Mouse (Mus musculus): ENCODE data around the gene Palm3. TPM values are rescaled to one million over a fixed set of nuclear protein-coding genes. Genes with fewer than 3 reads are reported as not detected.

The Palm3 gene
- polyA plus RNA-seq, 1 experiment from 2014 or later = 2.7 TPM

DNA sequence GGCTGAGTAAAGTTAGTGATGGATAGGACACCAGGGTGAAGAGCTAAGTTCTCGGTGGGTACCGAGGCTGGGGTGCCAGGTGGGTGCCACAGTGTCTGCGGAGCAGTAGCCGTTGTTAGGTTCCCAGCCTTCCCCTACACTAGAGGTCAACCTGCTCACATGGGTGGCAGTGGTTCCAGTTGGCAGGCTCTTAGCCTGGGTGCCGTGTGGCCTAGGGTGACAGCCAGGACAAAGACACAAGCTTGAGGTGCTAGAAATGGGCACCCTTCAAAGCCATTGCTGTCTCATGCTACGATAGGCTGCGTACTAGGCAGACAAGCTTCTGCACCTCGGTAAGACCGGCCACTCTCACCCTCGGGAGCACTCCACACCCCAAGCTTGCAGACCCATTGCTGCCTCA, 51.0 kb downstream of the Palm3 start:
- H3K36me3 ChIP-seq (ENCODE audit: control insufficient read depth, insufficient read depth) = no peaks in the 10 kb centered on the region
- H3K4me3 ChIP-seq (ENCODE audit: low read length) = no peak overlapping the region
- no peak overlapping the region for H3K27ac ChIP-seq (ENCODE audit: low read length)
- H3K4me2 ChIP-seq (ENCODE audit: low read depth, low read length) = no peak overlapping the region
- no peaks in the 10 kb centered on the region for H3K9me3 ChIP-seq (replicated peaks; ENCODE audit: control insufficient read depth, low read length)
- no peaks in the 10 kb centered on the region for H3K27me3 ChIP-seq (ENCODE audit: control insufficient read depth, insufficient read depth, low read length)
- H3K9ac ChIP-seq (ENCODE audit: low read length) = no peak overlapping the region
- H3K4me1 ChIP-seq (ENCODE audit: control insufficient read depth, insufficient read depth, low read length) = peaks cover 42% of the 10 kb centered on the region
- 87% methylated on average over 10 of the region's 10 CpGs for WGBS
- ATAC-seq (replicated peaks; ENCODE audit: extremely low read depth, insufficient read depth, low FRiP score) = no peak

DNA sequence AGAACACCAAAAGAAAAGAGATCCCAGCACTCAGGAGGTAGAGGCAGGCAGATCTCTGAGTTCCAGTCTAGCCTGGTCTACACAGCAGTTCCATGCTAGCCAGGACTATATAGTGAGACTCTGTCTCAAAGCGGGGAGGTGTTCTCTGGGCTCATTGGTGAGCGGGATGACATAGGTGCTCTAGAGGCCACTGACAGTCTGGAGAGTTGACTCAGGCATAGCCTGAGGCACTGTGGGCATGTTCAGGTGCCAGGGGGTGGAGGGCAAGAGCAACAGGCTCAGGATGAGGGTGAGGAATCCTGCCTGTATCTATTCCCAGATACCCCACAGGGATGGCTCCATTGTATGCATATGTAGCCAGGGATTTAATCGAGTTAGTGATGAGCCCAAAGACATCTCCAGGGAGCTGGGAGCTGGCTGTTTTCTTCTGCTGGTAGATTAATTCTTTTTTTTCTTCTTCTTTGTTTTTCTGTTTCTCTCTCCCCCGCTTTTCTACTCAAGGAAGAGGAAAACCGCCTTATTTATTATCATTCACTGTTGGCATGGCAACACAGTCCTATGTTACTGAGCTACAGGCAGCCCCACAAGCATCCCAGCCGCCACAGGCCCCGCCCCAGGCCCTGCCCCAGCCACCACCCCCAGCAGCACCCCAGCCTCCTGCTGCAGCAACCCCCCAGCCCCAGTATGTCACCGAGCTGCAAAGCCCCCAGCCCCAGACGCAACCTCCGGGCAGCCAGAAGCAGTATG, 52.1 kb downstream of the Palm3 start:
- Histone ChIP-seq H3K36me3 (ENCODE audit: control insufficient read depth, insufficient read depth) (no peaks in the 10 kb centered on the region), H3K4me2 (ENCODE audit: low read depth, low read length) (no peak overlapping the region), H3K9ac (ENCODE audit: low read length) (no peak overlapping the region), H3K27me3 (ENCODE audit: control insufficient read depth, insufficient read depth, low read length) (no peaks in the 10 kb centered on the region), H3K4me3 (ENCODE audit: low read length) (no peak overlapping the region), H3K27ac (ENCODE audit: low read length) (no peak overlapping the region), H3K4me1 (ENCODE audit: control insufficient read depth, insufficient read depth, low read length) (peaks cover 32% of the 10 kb centered on the region), H3K9me3 (replicated peaks; ENCODE audit: control insufficient read depth, low read length) (no peaks in the 10 kb centered on the region)
- ATAC-seq (replicated peaks; ENCODE audit: extremely low read depth, insufficient read depth, low FRiP score) = no peak
- 66% methylated on average over 10 of the region's 10 CpGs for WGBS

DNA sequence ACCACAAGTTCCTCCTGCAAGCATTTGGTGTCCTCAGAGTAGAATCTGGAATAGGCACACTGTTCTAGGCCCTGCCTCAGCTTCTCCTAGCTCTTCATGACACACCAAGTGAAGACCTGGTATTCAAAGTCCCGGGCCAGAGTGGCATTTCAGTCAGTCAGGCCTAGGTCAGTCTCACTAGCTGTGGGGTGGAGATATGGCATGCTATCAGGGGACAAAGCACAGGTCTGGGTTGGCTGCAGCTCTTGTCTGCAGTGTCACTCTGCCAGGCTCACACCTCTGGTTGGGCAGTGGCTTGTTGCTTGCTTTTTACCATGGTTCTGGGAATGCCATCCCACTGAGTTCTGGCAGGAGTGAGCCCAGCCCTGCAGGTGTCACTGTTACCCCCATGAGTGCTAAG, 55.1 kb downstream of the Palm3 start:
- peaks cover 12% of the 10 kb centered on the region for H3K4me1 ChIP-seq (ENCODE audit: control insufficient read depth, insufficient read depth, low read length)
- no peak overlapping the region for H3K27ac ChIP-seq (ENCODE audit: low read length)
- H3K27me3 ChIP-seq (ENCODE audit: control insufficient read depth, insufficient read depth, low read length) = no peaks in the 10 kb centered on the region
- 77% methylated on average over 1 of the region's 1 CpGs for WGBS
- no peak overlapping the region for H3K4me2 ChIP-seq (ENCODE audit: low read depth, low read length)
- no peak overlapping the region for H3K4me3 ChIP-seq (ENCODE audit: low read length)
- no peak overlapping the region for H3K9ac ChIP-seq (ENCODE audit: low read length)
- ATAC-seq (replicated peaks; ENCODE audit: extremely low read depth, insufficient read depth, low FRiP score) = no peak
- peaks cover 9% of the 10 kb centered on the region; the same call in 1 of the 2 replicates for H3K36me3 ChIP-seq (ENCODE audit: control insufficient read depth, insufficient read depth)
- H3K9me3 ChIP-seq (replicated peaks; ENCODE audit: control insufficient read depth, low read length) = no peaks in the 10 kb centered on the region

DNA sequence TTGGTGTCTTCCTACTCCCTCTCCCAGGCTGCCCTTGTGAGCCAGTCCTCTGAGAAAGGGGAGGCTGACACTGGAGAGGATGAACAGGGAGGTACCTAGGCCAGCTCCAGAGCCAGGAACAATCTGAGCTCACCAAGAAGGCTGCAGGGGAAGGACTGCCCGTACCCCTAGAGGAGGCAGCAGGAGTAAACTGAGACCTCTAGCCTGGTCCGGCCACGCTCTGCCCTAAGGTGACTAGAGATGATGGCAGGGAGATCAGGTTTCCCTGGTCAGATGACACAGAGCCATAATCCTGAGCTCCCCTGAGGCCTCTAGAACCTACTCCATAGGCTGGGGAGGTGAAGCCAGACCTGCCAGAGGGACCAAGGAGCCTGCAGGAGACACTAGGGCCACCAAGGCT, 55.6 kb downstream of the Palm3 start:
- ATAC-seq (replicated peaks; ENCODE audit: extremely low read depth, insufficient read depth, low FRiP score) = no peak
- H3K4me1 ChIP-seq (ENCODE audit: control insufficient read depth, insufficient read depth, low read length) = peaks cover 11% of the 10 kb centered on the region
- no peaks in the 10 kb centered on the region for H3K9me3 ChIP-seq (replicated peaks; ENCODE audit: control insufficient read depth, low read length)
- 91% methylated on average over 3 of the region's 3 CpGs for WGBS
- peaks cover 9% of the 10 kb centered on the region; the same call in 1 of the 2 replicates for H3K36me3 ChIP-seq (ENCODE audit: control insufficient read depth, insufficient read depth)
- no peak overlapping the region for H3K4me3 ChIP-seq (ENCODE audit: low read length)
- no peaks in the 10 kb centered on the region for H3K27me3 ChIP-seq (ENCODE audit: control insufficient read depth, insufficient read depth, low read length)
- H3K27ac ChIP-seq (ENCODE audit: low read length) = no peak overlapping the region
- no peak overlapping the region for H3K9ac ChIP-seq (ENCODE audit: low read length)
- H3K4me2 ChIP-seq (ENCODE audit: low read depth, low read length) = no peak overlapping the region

DNA sequence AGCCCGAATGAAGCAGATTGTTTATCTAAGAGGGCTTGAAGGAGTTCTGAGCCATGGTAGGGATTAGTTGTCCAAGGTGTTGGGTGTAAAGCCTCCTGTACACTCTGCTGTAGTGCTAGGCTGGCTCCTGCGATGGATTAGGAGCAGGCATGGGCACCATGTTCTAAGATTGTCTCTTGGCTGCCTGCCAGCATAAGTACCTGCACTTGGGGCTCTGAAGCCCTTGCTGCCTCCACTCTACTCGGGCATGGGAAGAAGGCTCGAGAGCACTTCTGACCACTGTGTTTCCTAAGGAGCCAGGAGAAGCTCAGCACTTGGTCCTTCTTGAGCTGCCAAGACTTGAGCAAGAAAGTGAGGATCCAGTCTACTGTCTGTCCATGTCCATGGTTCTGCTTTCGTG, 57.9 kb downstream of the Palm3 start:
- H3K4me1 ChIP-seq (ENCODE audit: control insufficient read depth, insufficient read depth, low read length) = peaks cover 5% of the 10 kb centered on the region; the same call in 1 of the 2 replicates
- 52% methylated on average over 5 of the region's 5 CpGs for WGBS
- no peak overlapping the region for H3K4me3 ChIP-seq (ENCODE audit: low read length)
- no peak for ATAC-seq (replicated peaks; ENCODE audit: extremely low read depth, insufficient read depth, low FRiP score)
- H3K36me3 ChIP-seq (ENCODE audit: control insufficient read depth, insufficient read depth) = peaks cover 25% of the 10 kb centered on the region
- H3K27me3 ChIP-seq (ENCODE audit: control insufficient read depth, insufficient read depth, low read length) = no peaks in the 10 kb centered on the region
- no peak overlapping the region for H3K4me2 ChIP-seq (ENCODE audit: low read depth, low read length)
- H3K27ac ChIP-seq (ENCODE audit: low read length) = no peak overlapping the region
- no peaks in the 10 kb centered on the region for H3K9me3 ChIP-seq (replicated peaks; ENCODE audit: control insufficient read depth, low read length)
- H3K9ac ChIP-seq (ENCODE audit: low read length) = no peak overlapping the region

MicroRNA genes within 50 kb of the gene (microRNA counts, 519-probe panel; counts per million panel counts)
- not detected for microRNA mmu-miR-1199

Small RNA genes lying within 50 kb of the gene (microRNA-seq; reads per million reads assigned to microRNA genes)
- gene Mir1199 = not detected
- 4.1 reads per million, percentile 15 among the genes with 10 or more reads in this experiment for gene Mir8111

Other genes with a start within 250 kb of the Palm3 start
- gene Adgrl1, start 121.4 kb upstream of the Palm3 start, polyA plus RNA-seq (2015; fragmentation: Nextera tagmentation; extraction: Ambion mirVana) = 8.3 and 8.7 TPM in 2 replicates
- 1.0 and 1.2 TPM in 2 replicates for gene Gm10644, start 66.3 kb upstream of the Palm3 start, polyA plus RNA-seq (2015; fragmentation: Nextera tagmentation; extraction: Ambion mirVana)
- 65.2 and 69.1 TPM in 2 replicates for gene Asf1b, start 66.0 kb upstream of the Palm3 start, polyA plus RNA-seq (2015; fragmentation: Nextera tagmentation; extraction: Ambion mirVana)
- 258 and 282 TPM in 2 replicates for gene Prkaca, start 48.5 kb upstream of the Palm3 start, polyA plus RNA-seq (2015; fragmentation: Nextera tagmentation; extraction: Ambion mirVana)
- 5.4 and 6.0 TPM in 2 replicates for gene Samd1, start 23.8 kb upstream of the Palm3 start, polyA plus RNA-seq (2015; fragmentation: Nextera tagmentation; extraction: Ambion mirVana)
- gene 1700067K01Rik, start 20.0 kb upstream of the Palm3 start, polyA plus RNA-seq (2015; fragmentation: Nextera tagmentation; extraction: Ambion mirVana) = 0.89 and 1.1 TPM in 2 replicates
- 0.21 and 0.49 TPM in 2 replicates for gene 2210011C24Rik, start 9.3 kb upstream of the Palm3 start, polyA plus RNA-seq (2015; fragmentation: Nextera tagmentation; extraction: Ambion mirVana)
- 6.0 and 6.5 TPM in 2 replicates for gene Il27ra, start 21.1 kb downstream of the Palm3 start, polyA plus RNA-seq (2015; fragmentation: Nextera tagmentation; extraction: Ambion mirVana)
- gene Rln3, start 23.5 kb downstream of the Palm3 start, polyA plus RNA-seq (2015; fragmentation: Nextera tagmentation; extraction: Ambion mirVana) = 0.24 TPM in 1 of 2 replicates, not detected in the other
- gene Gm10643, start 43.7 kb downstream of the Palm3 start, polyA plus RNA-seq (2015; fragmentation: Nextera tagmentation; extraction: Ambion mirVana) = 0.95 and 1.2 TPM in 2 replicates
- 5.9 and 6.4 TPM in 2 replicates for gene Rfx1, start 45.4 kb downstream of the Palm3 start, polyA plus RNA-seq (2015; fragmentation: Nextera tagmentation; extraction: Ambion mirVana)
- 5.4 and 6.0 TPM in 2 replicates for gene Dcaf15, start 83.3 kb downstream of the Palm3 start, polyA plus RNA-seq (2015; fragmentation: Nextera tagmentation; extraction: Ambion mirVana)
- 0.17 and 0.37 TPM in 2 replicates for gene Podnl1, start 104.5 kb downstream of the Palm3 start, polyA plus RNA-seq (2015; fragmentation: Nextera tagmentation; extraction: Ambion mirVana)
- 14.8 and 15.4 TPM in 2 replicates for gene Cc2d1a, start 126.5 kb downstream of the Palm3 start, polyA plus RNA-seq (2015; fragmentation: Nextera tagmentation; extraction: Ambion mirVana)
- gene 4930432K21Rik, start 126.6 kb downstream of the Palm3 start, polyA plus RNA-seq (2015; fragmentation: Nextera tagmentation; extraction: Ambion mirVana) = 1.2 and 1.3 TPM in 2 replicates
- 1.5 and 1.6 TPM in 2 replicates for gene Nanos3, start 163.7 kb downstream of the Palm3 start, polyA plus RNA-seq (2015; fragmentation: Nextera tagmentation; extraction: Ambion mirVana)
- 8.4 and 9.9 TPM in 2 replicates for gene Zswim4, start 215.6 kb downstream of the Palm3 start, polyA plus RNA-seq (2015; fragmentation: Nextera tagmentation; extraction: Ambion mirVana)
- 297 and 311 TPM in 2 replicates for gene D8Ertd738e, start 228.2 kb downstream of the Palm3 start, polyA plus RNA-seq (2015; fragmentation: Nextera tagmentation; extraction: Ambion mirVana)
- gene Mri1, start 235.9 kb downstream of the Palm3 start, polyA plus RNA-seq (2015; fragmentation: Nextera tagmentation; extraction: Ambion mirVana) = 45.0 and 46.2 TPM in 2 replicates
- 14.9 and 19.4 TPM in 2 replicates for gene Ccdc130, start 248.9 kb downstream of the Palm3 start, polyA plus RNA-seq (2015; fragmentation: Nextera tagmentation; extraction: Ambion mirVana)

All from heart, embryonic 16.5 days (tissue).